Mouse (Mus musculus): ENCODE data around the gene Hibadh.

Hibadh gene

DNA sequence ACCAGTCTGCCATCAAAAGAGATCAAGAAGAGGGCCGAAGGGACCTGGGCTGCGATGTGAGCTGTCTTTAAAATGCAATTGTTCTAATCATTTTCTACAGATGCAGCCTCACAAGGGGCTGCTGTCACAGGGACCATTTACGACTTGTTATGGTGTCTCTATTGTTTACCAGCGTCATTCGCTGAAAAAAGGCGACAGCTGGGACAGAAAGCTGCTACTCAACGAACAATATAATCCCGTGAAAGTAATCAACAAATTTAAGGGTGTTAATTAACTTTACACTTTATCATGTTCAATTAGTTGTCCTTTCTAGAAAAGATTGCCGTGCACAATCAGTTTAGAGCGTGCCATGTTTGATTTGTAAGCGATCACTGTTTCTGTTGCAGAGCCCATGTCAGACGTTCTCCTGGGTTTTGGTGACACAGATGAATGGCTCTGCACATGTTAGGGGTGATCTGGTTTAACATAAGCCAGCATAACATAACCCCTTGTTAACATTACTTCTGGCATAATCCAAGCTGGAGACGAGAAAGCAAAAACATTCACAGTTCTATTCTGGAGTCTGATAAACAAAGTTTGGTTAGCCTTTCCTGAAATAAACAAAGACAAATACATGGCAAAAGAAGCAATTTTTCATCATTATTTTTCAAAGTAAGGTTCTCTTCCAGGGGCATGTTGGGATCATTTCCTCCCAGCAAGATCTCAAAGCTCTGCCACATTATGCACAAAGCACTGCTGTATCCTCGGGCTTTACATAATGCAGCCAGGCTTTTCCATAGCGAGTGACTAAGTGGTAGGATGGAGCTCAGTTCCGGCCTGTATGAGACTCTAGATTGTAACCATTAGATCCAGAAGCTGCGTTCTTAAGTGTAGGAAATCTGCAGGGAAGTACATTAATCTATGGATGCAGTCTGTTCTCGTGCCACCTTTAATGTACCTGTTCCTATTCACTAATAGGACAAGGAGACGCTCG is 72.6 kb downstream of the Hibadh start:
- WGBS = 83% methylated on average over 20 of the region's 20 CpGs

DNA sequence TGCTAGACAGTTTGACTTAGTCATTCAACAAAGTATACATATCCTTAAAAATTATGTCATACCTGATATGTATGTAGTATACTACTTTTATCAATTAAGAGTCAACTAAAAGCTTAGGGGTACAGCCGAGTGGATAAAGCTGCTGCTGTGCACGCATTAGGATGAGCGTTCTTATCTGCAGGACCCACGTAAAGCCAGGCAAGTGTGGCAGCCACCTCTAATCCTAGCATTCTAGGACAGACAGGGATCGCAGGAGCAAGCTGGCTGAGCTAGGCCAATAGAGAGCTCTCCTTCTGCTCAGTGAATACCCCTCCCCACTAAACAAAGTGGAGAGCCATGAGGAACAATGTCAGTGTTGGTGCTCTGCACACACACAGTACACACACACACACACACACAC is 75.0 kb downstream of the Hibadh start:
- WGBS = 98% methylated on average over 5 of the region's 5 CpGs

- WGBS = 85% methylated on average over 4 of the region's 4 CpGs
Measured at GRCm38 (mm10) chr6:52562994-52563393, 77.2 kb downstream of the Hibadh start.

DNA sequence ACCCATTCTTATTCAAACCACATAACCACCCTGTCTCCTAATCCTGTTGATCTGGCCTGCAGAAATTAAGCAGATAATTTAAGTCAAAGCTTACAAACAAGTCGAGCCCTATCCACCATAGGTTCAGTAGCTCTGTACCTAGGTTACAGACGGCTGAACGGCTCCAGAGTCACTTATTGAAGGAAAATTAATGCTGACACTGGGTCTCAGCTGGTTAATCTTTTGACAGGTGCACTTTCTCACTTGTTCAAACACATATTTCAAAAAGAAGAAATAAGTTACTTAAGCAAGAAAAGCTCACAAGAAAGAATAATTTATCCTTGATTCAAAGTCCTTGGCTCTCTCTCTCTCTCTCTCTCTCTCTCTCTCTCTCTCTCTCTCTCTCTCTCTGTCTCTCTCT is 81.1 kb downstream of the Hibadh start:
- 92% methylated on average over 3 of the region's 3 CpGs for WGBS

- WGBS = 56% methylated on average over 4 of the region's 4 CpGs
Measured at GRCm38 (mm10) chr6:52544376-52544775, 95.8 kb downstream of the Hibadh start.

- WGBS = 95% methylated on average over 5 of the region's 5 CpGs
Measured at GRCm38 (mm10) chr6:52542464-52542863, 97.7 kb downstream of the Hibadh start.

DNA sequence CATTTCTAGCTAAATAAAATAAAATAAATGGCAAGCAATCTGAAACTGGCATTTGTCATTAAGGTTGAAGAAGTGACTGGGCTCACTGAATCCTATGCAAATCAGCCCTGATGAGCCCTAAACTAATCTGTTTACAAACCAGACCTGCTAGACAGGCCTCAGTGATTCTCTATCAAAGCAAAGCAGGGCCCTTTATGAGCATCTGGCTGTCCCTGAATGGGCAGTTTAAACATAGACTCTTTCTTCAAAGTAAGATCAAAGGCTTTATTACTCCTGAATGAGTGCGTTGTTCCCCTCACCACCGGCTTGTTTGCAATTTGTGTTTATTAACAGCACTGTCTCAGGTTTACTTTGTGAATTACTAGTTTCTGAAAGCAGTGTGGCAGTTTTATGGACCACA is 100.3 kb downstream of the Hibadh start:
- 53% methylated on average over 2 of the region's 2 CpGs for WGBS

GRCm38 (mm10) chr6:52535072-52535704 is 105.0 kb downstream of the Hibadh start:
- 70% methylated on average over 11 of the region's 11 CpGs for WGBS

DNA sequence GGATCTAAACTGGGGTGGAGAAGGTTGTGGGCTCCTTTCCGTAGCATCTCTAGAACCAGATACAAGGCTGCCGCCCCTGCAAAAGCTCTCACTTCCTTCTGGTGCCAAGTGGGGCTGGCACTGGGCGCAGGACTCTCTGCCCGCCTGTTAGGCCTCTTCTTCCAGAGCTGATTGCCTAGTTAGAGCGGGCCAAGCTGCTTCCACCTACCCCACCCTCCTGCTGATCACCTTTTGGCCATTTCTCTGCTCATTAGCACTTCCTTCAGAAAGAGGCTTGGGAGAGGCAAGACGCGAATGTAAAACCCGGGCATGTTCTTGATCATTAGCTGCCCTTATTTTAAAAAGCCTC is 108.1 kb downstream of the Hibadh start:
- 64% methylated on average over 8 of the region's 8 CpGs for WGBS

DNA sequence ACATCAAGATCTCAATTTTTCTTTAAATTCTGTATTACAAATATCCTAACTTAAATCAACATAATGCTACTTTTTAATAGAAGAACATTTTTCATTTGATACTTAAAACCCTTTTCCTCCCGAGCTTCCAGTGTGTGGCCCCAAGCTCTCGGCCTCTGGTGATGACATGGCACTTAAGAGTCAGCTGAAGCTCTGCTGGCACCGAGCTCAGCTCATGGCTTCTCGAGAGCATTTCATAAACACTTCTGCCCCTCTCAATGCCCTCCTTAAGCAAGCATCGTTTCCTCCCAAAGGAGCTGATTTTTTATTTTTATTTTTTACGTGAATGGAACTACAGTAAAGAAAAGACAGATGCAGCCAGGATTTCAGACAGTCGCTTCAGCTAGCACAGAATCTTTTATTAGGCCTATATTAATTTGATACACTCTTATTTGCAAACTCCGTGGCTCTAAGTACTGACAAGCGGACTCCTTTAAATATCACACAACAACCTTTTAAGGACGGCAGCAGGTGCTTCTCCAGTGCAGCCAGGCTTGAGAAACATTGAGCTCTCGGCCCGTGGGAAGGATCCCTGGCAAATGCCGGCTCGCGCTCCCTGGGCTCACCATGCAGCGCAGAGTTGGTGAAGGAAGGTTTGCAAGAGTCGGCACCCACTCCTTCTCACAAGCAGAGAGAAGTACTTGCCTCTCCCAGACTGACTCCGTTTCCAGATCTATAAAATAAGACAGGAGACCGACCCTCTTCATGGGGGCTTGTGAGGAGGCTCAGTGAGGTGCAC is 108.6 kb downstream of the Hibadh start:
- WGBS = 68% methylated on average over 19 of the region's 19 CpGs

GRCm38 (mm10) chr6:52530861-52531260 is 109.3 kb downstream of the Hibadh start:
- 91% methylated on average over 10 of the region's 10 CpGs for WGBS

- WGBS = 68% methylated on average over 2 of the region's 2 CpGs
Measured at GRCm38 (mm10) chr6:52524226-52524625, 116.0 kb downstream of the Hibadh start.

- WGBS = 93% methylated on average over 10 of the region's 10 CpGs
Measured at GRCm38 (mm10) chr6:52518704-52519103, 121.5 kb downstream of the Hibadh start.

GRCm38 (mm10) chr6:52517272-52517671 is 122.9 kb downstream of the Hibadh start:
- WGBS = 83% methylated on average over 5 of the region's 5 CpGs

- 74% methylated on average over 4 of the region's 4 CpGs for WGBS
Measured at GRCm38 (mm10) chr6:52513876-52514405, 126.2 kb downstream of the Hibadh start.

DNA sequence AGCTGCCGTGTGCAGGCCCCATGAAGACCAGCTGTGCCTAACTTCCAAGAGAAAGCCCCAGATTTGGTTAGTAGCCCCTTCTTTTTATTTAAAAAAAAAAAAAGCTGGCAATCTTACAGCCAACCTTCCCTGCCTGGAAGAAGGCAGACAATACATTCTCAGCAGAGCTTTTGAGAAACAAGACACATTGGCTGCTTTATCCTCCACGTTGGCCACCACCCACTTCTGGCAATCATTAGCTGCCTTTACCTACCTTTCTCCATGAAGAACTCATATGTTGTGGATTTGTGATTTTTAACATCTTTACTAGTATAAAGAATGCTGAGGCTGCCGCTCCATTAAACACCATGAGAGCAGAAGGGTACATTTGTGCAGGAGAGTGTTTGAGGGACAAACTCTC is 131.4 kb downstream of the Hibadh start:
- WGBS = 84% methylated on average over 3 of the region's 3 CpGs

DNA sequence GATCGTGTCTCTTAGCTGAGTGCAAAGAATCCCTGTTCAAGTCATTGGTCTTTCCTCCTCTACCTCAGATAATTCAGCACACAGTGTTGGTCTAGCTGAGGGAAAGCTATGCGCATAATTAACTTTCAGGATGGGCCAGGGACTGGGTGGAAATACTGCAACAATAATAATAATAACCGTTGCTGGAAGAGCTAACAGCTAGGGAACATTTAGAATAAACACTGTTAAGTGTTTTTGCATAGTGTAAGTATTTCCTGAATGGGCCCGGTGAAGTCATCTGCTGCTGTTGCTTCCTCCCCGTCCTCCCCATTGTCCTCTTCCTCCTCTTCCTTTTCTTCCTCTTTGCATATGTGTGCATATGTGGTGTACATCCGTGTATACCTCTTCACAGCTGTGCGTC is 132.2 kb downstream of the Hibadh start:
- 84% methylated on average over 7 of the region's 7 CpGs for WGBS

- 39% methylated on average over 5 of the region's 5 CpGs for WGBS
Measured at GRCm38 (mm10) chr6:52507171-52507570, 133.0 kb downstream of the Hibadh start.

GRCm38 (mm10) chr6:52505777-52506755 is 134.1 kb downstream of the Hibadh start:
- 77% methylated on average over 9 of the region's 9 CpGs for WGBS

GRCm38 (mm10) chr6:52504676-52505460 is 135.3 kb downstream of the Hibadh start:
- WGBS = 70% methylated on average over 8 of the region's 8 CpGs
